Mouse (Mus musculus): ENCODE measurements around the gene Cat. TPM values are rescaled to one million over a fixed set of nuclear protein-coding genes. Genes with fewer than 3 reads are reported as not detected.
A peak's percentile ranks its signal among the peaks of the same experiment; 100 is the strongest.

Gene Cat
- polyA plus RNA-seq (2012; rRNA removed), result 46.8 and 62.1 TPM in 2 replicates

DNA sequence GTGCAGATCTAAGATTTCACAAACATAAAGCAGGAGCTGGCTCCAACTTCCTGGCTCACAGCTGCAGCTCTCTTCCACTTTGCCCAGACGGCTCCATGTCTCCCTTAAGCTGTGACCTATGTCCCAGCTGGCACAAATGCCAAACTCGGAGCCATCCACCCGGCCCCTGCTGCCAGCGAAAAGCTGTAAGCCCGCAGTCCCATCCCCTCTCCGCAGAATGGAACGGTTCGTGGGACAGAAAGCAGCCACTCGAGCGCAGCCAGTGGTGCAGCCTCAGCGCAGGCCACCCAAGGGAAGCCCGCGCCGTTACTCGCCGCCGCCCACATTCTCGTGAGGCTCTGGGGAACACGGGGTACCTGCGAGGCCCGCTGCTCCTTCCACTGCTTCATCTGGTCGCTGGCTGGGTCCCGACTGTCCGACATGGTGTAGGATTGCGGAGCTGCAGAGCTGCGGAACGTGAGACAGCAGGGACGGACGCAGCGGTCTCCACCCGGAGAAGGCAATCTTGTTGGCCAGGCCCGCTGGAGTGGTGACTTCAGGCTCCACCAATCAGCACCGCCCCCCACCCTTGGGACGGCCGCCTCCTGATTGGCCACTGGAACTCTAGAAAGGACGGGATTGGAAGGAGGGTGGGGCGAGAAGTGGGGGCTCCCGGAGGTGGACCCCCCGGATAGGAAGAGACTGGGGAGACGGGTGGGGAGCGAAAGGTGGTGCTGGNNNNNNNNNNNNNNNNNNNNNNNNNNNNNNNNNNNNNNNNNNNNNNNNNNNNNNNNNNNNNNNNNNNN is at the start of gene Cat:
Gene Cat, minus strand, starts transcription at position 544 of the 785 bp plus-strand sequence.
- DNase-seq (ENCODE audit: low read depth), result peak; percentile 99
- no peak for TF ChIP-seq CTCF (IDR thresholded peaks at IDR 0.05; ENCODE audit: borderline replicate concordance, extremely low read depth, insufficient read depth, insufficient read length)
- TF ChIP-seq POLR2A (IDR thresholded peaks at IDR 0.05; ENCODE audit: borderline replicate concordance, extremely low read depth, insufficient read depth, insufficient read length, poor library complexity, severe bottlenecking), result peak; percentile 62; the same call in 1 of the 2 replicates

DNA sequence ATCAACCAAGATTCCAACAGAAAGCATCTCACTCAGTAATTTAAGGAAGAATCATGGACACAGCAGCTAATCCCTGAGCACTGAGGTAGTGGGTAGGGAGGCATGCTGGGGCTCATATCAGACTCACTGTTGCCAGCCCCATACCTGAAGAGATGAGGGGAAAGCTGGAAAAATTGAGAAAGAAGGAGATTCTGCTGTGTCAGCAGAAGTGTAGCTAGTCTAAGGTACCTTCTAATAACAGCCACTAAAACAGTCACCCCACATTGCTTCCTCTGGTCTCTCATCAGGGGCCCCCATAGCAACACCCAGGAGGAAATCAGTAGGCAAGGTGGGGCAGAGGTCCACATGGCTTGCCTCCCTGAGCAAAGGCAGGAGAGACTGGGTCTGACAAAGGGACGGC is 40.6 kb upstream of the Cat start:
- no peak for DNase-seq (ENCODE audit: low read depth)

DNA sequence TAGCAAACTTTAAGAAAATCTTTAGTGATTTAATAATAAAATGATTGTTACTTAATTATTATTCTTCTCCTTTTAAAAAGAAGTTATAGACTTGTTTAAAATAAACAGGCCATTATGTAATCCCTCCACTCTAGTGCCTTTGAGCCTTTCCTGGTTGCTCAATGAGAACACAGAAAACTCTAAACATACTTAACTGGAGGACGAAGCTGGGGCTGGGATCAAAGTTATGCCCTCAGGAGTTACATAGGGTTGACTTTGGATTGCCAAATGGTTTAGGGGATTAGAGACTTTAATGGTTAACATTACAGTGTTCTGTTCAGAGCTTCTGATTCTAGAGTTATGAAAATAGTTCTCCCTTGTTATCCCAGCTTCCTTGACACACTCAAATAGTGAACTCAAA is 31.5 kb upstream of the Cat start:
- no peak for DNase-seq (ENCODE audit: low read depth)
- TF ChIP-seq POLR2A (IDR thresholded peaks at IDR 0.05; ENCODE audit: borderline replicate concordance, extremely low read depth, insufficient read depth, insufficient read length, poor library complexity, severe bottlenecking) (no peak), CTCF (IDR thresholded peaks at IDR 0.05; ENCODE audit: borderline replicate concordance, extremely low read depth, insufficient read depth, insufficient read length) (no peak)

More for the DNA sequence above, 40.6 kb upstream of the Cat start:
- no peak for TF ChIP-seq POLR2A (IDR thresholded peaks at IDR 0.05; ENCODE audit: borderline replicate concordance, extremely low read depth, insufficient read depth, insufficient read length, poor library complexity, severe bottlenecking)

DNA sequence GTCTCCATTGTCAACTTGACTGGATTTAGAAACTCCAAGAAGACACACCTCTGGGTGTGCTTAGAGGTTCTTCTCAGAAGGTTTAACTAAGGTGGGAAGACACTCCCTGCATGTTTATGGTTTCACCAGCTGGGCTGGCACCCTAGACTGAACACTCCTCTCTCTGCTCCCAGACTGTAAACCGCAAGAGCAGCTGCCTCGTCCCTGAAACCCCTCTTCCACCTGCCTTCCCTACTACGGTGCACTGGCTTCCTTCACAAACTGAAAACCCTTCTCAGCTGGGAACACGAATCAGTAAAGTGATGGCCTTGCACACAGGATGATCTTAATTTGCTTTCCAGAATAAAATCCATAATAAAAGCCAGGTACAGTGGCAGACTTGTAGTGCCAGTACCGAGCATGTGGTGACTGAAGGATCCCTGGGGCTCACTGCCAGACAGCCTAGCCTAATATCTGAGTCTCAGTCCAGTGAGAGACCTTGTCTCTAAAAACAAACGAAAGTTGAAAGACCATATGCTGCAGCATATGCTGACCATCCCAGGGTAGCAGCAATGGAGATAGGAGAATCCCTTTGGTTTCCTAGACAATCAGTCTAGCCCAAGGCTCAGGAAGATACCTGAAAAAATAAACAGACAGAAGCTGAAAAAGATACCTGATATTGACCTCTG is 30.7 kb upstream of the Cat start:
- TF ChIP-seq CTCF (IDR thresholded peaks at IDR 0.05; ENCODE audit: borderline replicate concordance, extremely low read depth, insufficient read depth, insufficient read length), result no peak
- TF ChIP-seq POLR2A (IDR thresholded peaks at IDR 0.05; ENCODE audit: borderline replicate concordance, extremely low read depth, insufficient read depth, insufficient read length, poor library complexity, severe bottlenecking), result no peak

DNA sequence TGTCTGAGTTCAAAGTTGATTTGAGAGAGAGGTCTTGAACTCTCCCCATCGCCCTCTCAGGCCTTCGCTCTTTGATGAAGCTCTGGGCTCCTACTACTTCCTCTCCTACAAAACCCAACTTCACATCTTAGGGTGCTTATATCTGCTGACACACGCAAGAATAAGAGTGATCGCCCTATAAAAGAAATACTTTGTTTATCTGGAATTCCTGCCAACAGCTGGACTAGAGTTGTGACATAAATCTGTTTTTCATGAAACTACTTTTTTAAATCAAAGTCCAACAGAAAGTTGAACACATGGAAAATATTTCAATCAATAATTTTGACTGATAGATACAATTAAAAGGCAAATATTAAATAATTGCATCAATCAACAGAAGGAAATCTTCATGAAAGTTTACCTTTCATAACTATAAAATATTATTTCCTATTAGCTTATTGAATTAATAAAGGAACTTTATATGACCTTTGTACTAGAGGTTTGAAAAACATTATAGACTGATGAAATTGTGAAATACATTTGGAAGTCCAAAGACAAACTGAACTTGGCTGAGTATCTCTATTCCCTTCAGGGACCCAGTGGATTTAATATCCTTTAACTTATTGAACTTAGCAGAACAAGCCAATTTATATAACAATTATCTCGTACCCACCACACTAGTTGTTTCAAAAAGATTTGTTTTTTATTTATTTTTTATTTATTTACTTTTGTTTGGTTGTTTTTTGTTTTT is 27.3 kb upstream of the Cat start:
- no peak for DNase-seq (ENCODE audit: low read depth)

More for the DNA sequence above, 30.7 kb upstream of the Cat start:
- DNase-seq (ENCODE audit: low read depth), result peak; percentile 2

DNA sequence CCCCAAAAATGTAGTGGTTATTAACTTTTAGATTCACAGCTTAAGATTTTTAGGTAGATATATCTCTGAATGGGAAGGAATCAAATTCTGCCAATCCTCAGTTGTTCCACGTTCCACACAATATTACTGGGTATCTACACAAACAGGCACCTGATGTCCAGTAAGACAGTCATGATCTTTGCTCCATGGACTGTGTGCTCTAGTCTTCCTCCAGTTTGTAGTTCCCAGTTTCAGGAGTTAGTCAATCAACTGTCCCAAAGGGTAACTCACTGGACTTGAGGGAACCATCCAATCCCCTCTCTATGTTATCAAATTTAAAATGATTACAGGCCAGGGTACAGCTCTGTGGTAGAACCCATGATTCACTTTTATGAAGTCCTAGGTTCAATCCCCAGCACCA is 26.7 kb upstream of the Cat start:
- DNase-seq (ENCODE audit: low read depth), result no peak
- TF ChIP-seq POLR2A (IDR thresholded peaks at IDR 0.05; ENCODE audit: borderline replicate concordance, extremely low read depth, insufficient read depth, insufficient read length, poor library complexity, severe bottlenecking), result no peak
- no peak for TF ChIP-seq CTCF (IDR thresholded peaks at IDR 0.05; ENCODE audit: borderline replicate concordance, extremely low read depth, insufficient read depth, insufficient read length)

More for the DNA sequence above, 27.3 kb upstream of the Cat start:
- TF ChIP-seq CTCF (IDR thresholded peaks at IDR 0.05; ENCODE audit: borderline replicate concordance, extremely low read depth, insufficient read depth, insufficient read length), result no peak
- TF ChIP-seq POLR2A (IDR thresholded peaks at IDR 0.05; ENCODE audit: borderline replicate concordance, extremely low read depth, insufficient read depth, insufficient read length, poor library complexity, severe bottlenecking), result no peak

DNA sequence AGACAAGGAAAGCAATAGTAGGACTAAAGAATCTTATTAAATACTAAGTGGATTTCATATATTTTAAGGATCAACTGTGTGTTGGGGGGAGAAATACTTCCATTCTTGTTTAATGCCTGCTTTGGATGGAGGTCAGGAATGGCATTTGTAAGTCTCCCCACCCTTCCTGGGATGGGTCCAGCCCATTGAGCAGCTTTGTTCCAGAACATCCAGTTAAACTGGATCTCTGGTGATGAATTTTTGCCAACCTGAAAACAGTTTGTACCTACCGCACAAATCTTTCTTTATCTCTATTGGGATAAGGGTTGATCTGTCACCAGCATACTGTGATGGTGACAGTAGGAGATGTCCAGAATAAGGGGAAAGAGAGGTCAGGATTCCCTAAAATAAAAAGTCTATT is 26.1 kb upstream of the Cat start:
- no peak for DNase-seq (ENCODE audit: low read depth)
- TF ChIP-seq CTCF (IDR thresholded peaks at IDR 0.05; ENCODE audit: borderline replicate concordance, extremely low read depth, insufficient read depth, insufficient read length) (no peak), POLR2A (IDR thresholded peaks at IDR 0.05; ENCODE audit: borderline replicate concordance, extremely low read depth, insufficient read depth, insufficient read length, poor library complexity, severe bottlenecking) (no peak)

DNA sequence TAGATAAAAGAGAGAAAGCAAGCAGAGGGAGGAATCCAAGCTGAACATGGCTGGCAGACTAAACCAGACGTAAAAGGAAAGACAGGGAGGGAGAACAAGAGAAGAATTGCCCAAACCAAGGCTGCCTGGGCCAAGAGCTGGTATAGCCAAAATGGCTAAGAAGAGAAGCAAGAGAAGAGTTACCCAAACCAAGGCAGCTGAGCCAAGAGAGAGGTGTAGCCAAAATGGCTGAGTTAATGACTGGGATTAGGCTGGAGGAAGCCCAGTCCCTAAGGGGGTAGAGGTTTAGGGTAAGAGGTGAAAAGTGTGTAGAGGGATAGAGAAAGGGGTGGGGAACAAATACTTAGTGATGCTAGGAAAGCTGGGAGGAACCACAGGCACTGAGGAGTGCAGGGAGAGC is 22.7 kb upstream of the Cat start:
- no peak for DNase-seq (ENCODE audit: low read depth)
- TF ChIP-seq CTCF (IDR thresholded peaks at IDR 0.05; ENCODE audit: borderline replicate concordance, extremely low read depth, insufficient read depth, insufficient read length) (no peak), POLR2A (IDR thresholded peaks at IDR 0.05; ENCODE audit: borderline replicate concordance, extremely low read depth, insufficient read depth, insufficient read length, poor library complexity, severe bottlenecking) (no peak)

DNA sequence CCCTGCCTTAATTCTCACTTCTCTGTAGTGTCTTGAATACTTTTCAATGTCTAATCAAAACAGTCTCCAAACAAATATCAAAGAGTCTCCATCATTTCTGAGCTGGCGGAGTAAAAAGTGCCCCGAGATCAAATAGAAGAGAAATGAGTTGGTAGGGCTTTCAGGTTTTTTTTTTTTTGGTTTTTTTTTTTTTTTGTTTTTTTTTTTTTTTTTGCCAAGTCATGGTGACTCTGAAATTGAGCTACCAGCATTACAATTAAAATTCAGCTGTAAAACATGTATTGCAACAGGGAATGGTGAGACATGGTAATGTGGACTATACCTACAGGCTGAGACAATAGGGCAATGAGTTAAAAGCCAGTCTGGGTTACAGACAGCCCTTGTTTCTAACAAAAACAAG is 21.0 kb upstream of the Cat start:
- TF ChIP-seq POLR2A (IDR thresholded peaks at IDR 0.05; ENCODE audit: borderline replicate concordance, extremely low read depth, insufficient read depth, insufficient read length, poor library complexity, severe bottlenecking) (no peak), CTCF (IDR thresholded peaks at IDR 0.05; ENCODE audit: borderline replicate concordance, extremely low read depth, insufficient read depth, insufficient read length) (no peak)
- no peak for DNase-seq (ENCODE audit: low read depth)

DNA sequence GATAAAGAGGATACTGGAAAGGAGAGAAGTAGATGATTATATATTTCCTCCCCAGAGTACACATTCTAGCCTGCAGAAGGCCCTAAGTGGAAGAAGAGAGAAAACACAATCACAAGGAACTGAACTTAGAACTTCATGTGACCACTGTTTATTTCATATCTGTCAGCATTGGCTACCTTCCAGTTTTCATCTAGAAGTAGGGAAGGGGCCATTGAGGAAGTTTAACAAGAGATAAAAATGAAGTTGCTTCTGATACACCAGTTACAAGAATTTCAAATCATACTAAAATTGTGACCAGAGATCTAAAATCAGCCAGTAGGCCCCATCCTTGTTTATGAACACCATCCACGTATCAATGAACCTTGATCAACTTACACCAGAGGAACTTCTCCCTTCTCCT is 19.5 kb upstream of the Cat start:
- DNase-seq (ENCODE audit: low read depth), result no peak
- TF ChIP-seq CTCF (IDR thresholded peaks at IDR 0.05; ENCODE audit: borderline replicate concordance, extremely low read depth, insufficient read depth, insufficient read length), result no peak
- no peak for TF ChIP-seq POLR2A (IDR thresholded peaks at IDR 0.05; ENCODE audit: borderline replicate concordance, extremely low read depth, insufficient read depth, insufficient read length, poor library complexity, severe bottlenecking)

DNA sequence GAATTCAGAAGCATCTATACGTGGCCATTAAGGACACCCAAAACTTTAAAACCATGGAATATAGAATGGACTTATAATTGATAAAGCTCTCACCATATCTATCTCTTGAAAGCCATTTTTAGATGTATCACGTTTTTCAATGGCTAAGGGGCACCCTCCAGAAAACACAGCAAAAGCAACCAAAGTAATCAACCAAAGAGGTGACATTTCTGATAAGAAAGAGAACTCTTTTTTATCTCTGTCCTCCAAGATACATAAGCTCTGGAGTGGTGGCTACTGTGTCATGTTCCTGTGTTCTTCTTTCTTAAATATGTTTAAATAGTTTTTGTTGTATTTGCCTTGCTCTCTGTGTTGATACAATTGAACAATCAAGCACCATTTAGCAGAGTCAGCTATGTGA is 15.8 kb upstream of the Cat start:
- no peak for TF ChIP-seq POLR2A (IDR thresholded peaks at IDR 0.05; ENCODE audit: borderline replicate concordance, extremely low read depth, insufficient read depth, insufficient read length, poor library complexity, severe bottlenecking)
- TF ChIP-seq CTCF (IDR thresholded peaks at IDR 0.05; ENCODE audit: borderline replicate concordance, extremely low read depth, insufficient read depth, insufficient read length), result no peak
- no peak for DNase-seq (ENCODE audit: low read depth)

Measured in brain, embryonic 14.5 days (tissue).